Mouse (Mus musculus) urinary bladder, adult 18-20 months (tissue): ENCODE data around the gene Car2.

ENCODE experiments used
- DNase-seq, 2 experiments: peaks; one replicate each; pipeline ENCODE4 v3.0.0; 2022; ENCODE audit warnings: low spot score in 2 of 2, mixed read lengths in 2 of 2

Car2 gene

GRCm38 (mm10) chr3:14878749-14879223 lies 7.3 kb upstream of the Car2 start:
- DNase-seq, result no peak

DNA sequence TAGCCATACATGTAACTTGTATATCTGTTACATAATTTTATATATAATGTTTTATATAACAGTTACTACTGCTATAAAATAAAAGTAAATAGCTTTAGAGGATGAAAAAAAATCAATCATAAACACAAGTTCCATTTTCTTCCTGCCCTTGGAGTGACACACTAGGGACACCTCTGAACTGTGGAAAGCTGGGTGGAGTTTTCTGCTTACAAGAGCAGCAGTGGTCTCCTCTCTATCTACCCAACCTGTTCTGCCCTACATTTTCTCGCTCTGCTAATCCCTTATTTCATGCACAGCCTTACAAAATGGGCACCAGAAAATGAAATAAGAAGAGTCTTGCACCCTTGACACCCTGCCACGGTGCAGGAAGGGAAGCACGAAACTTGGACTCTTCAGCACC lies 6.8 kb upstream of the Car2 start:
- no peak for DNase-seq

- no peak for DNase-seq
Observed at GRCm38 (mm10) chr3:14880277-14880676, 5.8 kb upstream of the Car2 start.

GRCm38 (mm10) chr3:14882005-14882404 lies 4.1 kb upstream of the Car2 start:
- no peak for DNase-seq

DNA sequence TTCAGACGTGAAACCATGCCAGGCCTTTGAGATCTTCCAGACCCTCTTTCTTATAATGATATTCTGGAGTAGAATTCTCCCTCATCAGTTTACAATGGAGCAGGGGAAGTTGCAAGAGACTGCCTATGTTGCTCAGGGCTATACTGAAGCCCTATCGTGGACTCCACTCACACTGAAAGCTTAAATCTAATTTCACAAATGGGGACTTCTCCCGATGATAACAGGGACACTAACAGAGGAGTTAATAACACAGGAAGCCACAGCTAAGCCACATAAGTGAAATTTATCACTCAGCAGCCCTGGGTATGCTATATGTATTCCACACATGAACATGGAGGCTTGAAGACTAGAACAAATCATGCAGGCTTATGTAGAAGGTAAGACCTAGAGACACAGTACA lies 3.3 kb upstream of the Car2 start:
- no peak for DNase-seq

DNA sequence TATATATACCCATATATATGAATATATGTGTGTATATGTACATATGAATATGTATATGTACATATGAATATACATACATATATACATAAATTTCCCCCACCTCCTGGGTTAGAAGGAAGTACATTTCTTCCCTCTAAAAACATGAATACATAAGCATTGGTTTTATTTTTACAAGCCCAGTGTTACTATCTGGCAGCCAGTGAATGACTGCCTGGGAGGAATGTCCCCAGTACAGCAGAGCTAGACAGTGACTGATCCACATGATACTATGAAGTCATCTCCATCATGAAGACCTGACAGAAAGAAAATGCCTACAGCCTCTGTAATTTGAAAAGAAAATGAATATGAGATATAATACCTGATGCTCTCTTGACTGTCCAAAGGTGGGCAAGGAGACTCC lies 1.2 kb upstream of the Car2 start:
- DNase-seq, result no peak

DNA sequence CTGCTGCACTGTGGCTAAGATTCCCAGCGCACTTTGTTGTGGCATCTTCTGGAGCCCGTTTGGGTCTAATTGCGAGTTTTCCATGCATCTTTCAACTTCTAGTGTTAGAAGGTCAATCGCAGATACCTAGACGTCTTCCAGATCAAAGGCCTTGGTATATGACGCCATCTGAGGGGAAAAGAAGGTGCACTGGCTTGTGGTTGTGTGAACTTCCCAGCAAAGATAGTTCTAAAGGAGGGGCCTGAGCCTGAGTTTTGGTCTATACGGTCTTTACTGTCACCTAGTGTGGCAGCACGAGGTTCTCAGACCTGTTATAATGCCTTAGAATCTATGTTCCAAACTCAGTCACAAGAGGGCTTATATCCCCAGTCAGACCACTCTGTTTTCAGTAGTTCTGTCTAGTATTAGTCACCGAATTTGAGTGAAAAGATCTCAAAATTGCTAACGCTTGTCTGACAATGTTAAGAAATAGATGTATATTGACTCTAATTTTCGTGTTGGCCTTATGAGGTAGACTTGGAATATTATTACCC lies 1.1 kb downstream of the Car2 start:
- DNase-seq, result no peak

DNA sequence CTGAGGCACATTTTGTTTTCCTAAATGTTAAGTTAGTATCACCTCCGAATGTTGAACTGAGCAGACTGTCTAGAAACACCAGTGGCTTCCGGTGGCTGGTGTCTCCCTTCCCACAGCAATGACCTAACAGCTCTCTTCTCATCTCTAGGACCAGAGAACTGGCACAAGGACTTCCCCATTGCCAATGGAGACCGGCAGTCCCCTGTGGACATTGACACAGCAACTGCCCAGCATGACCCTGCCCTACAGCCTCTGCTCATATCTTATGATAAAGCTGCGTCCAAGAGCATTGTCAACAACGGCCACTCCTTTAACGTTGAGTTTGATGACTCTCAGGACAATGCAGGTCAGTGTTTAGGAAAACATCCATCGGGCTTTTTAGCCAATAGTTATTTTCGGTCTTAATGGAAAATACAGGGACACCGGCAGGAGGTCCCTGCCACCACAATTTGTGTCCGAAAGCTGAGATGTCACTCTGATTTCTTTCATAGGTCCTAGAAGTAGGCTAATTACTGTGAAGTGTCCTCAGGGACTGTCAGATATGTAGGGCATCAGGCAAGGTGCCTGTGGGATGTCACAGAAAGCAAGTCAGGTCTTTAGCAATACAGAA lies 1.7 kb downstream of the Car2 start:
- DNase-seq, result no peak

DNA sequence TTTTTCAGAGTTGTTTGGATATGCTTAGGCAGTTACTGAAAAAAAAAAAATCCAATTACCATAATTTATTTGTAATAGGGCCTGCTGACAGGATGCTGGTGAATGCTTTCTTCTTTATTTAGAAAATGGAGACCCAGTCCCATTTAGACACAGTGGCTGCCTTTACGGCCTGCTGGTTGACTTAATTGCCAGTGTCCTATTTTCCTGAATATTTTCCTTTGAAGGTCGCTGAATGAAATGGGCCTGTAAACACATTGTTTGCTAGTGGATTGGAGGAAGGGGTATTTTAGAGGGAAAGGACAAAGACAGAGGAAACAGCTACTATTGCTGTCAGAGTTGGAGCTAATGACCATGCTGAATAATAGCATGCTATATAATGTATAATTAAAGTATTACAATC lies 2.5 kb downstream of the Car2 start:
- no peak for DNase-seq

DNA sequence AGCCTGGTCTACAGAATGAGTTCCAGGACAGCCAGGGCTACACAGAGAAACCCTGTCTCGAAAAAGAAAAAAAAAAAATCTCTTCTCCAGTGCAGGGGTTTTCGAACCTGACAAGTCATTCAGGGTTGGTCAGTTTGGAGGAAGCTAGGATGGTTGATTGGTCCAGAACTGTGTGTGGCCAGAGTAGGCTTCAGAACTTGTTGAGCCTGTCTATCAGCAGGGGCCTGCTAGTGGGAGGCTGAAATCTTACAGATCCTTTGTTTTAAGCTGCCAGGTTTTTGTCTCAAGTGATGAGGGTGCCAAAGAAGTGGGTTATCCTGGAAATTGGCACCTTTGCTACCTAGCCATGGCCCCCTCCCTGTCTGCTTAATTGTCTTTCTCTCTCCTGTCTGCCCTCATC lies 3.0 kb downstream of the Car2 start:
- DNase-seq, result no peak

GRCm38 (mm10) chr3:14889716-14890409 lies 3.8 kb downstream of the Car2 start:
- DNase-seq, result no peak

DNA sequence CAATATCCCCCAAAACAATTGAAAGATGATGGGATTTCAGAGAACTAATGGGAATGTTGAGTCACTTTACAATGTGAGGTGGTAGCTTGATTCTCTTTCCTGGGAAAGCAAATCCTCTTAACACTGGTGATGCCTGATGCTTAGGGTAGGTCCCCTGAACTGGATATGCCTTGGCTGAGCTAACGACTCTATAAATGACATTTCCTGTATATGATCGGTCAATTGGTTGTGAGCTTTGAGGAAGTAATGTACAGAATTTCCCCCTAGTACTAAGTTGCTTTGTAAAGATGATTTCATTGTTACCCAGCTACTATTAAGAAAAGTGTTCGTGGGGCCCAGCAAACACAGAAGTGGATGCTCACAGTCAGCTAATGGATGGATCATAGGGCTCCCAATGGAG lies 6.9 kb downstream of the Car2 start:
- DNase-seq, result no peak

GRCm38 (mm10) chr3:14893700-14894099 lies 7.6 kb downstream of the Car2 start:
- no peak for DNase-seq

DNA sequence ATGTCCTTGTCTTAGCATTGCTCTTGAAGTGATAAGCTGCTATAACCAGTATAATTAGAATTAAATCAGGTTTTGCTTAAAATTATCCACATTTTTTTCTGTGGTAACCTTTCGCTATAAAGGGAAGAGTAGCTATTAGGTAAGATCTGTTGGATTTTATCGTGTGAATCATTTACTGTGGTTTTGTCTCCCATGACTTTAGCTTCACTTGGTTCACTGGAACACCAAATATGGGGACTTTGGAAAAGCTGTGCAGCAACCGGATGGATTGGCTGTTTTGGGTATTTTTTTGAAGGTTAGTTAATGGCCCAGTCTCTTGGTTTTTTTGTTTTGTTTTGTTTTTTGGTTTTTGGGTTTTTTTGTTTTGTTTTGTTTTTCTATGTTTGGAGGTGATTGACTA lies 9.3 kb downstream of the Car2 start:
- no peak for DNase-seq

GRCm38 (mm10) chr3:14897770-14898169 lies 11.7 kb downstream of the Car2 start:
- DNase-seq, result no peak

- DNase-seq, result no peak
Observed at GRCm38 (mm10) chr3:14903380-14903779, 17.3 kb downstream of the Car2 start.

DNA sequence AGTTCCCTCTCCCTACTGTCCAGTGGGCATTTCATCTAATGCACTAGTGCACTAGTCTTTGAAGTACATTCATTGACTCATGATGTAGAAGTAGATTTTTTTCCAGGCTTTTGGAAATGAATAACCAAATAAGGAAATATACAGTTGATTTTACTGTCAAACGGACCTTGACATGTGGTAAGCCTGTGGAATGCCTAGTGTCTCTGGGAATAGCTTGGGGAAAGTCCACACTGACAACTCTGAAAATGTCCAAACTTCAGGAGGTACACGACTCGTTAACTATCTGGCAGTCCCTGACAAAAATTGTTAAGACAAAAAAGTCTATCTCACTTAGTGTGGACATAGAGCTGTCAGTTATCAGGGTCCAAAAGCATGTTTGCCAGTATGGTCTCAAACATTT lies 18.1 kb downstream of the Car2 start:
- DNase-seq, result no peak

DNA sequence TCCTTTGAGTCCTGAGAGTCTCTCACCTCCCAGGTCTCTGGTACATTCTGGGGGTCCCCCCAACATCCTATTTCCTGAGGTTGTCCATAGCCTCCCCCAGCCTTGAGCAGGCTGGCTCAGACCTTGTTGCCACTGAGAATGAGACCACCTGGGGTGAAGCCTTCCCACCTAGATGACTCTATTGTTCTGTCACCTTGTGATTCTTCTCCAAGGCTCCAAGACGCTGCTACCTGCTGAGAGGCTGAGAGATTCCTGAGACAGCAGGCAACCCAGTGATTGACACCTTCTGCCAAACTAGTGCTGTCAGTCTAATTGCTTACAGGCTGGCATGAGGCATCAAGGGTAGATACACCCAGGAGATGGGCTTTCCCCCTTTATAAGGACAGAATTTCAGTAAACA lies 21.2 kb downstream of the Car2 start:
- no peak for DNase-seq

DNA sequence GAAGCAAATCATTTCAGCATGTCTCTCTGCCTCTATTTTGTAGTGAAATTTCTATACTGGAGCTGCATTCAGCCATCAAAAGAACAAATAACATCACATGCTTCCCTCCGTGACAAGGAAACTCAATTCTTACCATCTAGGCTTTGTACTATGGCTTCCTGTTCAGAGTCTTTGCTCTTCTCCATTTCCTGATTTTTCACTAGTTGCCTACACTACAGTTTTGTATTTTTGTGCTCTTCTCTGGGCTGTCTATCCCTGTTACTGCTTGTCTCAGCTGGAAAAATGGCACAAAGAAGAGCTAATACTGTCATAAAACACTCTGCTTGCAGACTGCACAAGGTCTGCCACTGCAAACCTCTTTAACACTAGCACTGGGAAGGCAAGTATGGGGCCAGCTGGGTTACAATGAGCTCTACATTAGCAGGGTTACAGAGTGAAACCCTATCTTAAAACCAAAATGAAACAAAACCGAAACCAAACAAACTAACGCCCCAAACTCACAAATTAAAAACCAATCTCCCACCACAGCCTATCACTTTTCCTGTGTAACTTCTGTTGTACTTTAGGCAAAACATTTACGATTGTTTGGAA lies 26.0 kb downstream of the Car2 start:
- DNase-seq, result no peak

DNA sequence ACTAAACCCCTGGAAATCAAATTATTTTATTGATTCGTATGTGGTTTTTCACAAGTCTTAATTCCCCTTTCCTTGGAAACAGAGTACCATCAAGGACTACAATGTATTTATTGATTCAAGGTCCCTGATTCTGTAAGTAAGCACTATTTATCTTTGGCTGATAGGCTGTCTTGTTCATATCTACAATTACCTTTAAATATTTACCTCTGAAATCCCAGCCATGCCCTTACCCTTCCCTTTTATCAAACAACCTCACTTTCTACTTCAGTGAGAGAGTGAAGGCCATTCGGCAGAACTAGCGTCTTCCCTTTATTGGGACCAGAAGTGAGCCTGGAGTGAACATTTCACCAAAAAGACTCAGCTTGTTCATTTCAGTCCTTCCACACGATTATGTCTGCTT lies 27.7 kb downstream of the Car2 start:
- DNase-seq, result no peak

GRCm38 (mm10) chr3:14915355-14915754 lies 29.3 kb downstream of the Car2 start:
- DNase-seq, result no peak

- DNase-seq, result no peak
Observed at GRCm38 (mm10) chr3:14917261-14917660, 31.2 kb downstream of the Car2 start.

DNA sequence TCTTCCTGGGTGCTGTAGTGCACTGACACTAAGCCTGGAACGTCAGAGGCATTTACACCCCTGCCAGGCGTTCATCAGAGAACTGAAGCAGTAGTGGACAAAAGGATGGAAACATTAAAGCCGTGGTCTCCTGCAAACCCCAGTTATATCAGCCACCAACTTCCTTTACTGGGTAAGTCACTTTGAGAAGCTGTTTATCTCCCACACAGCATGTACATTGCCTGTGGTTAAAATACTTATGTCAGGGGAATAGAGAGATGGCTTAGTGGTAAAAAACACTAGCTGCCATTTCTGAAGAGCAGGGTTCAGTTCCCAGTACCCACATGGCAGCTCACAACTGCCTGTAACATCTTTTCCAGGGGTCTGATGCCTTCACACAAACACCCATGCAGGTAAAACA lies 58.6 kb downstream of the Car2 start:
- DNase-seq, result no peak
